ENCODE assay signal across 9 mouse cellular contexts in genomic region chr7:34647052-34647451, GRCm38 (mm10). TPM values are rescaled to one million over a fixed set of nuclear protein-coding genes. Genes with fewer than 3 reads are reported as not detected.
DNase-seq lines count a peak whose midpoint lies in the region; ATAC-seq lines count a peak whose summit lies in the region.
"Had no signal": no experiment of that assay in that cellular context is flagged by ENCODE, and none has a peak within 500 bp of the region (broad histone marks: within the 10 kb centered on the region; RNA-seq: fewer than 3 reads in every experiment).

No protein-coding gene starts in this region.

- peaks cover 6% of the 10 kb centered on the region for H3K4me1 ChIP-seq in forebrain, embryonic 11.5 days (replicated peaks; ENCODE audit: control insufficient read depth, insufficient read depth, low read length)
- H3K4me1 ChIP-seq in forebrain, embryonic 10.5 days = peaks cover 33% of the 10 kb centered on the region
- peaks cover 25% of the 10 kb centered on the region for H3K4me1 ChIP-seq in midbrain, embryonic 14.5 days (ENCODE audit: control insufficient read depth, insufficient read depth, low read length)
- peaks cover 10% of the 10 kb centered on the region for H3K4me1 ChIP-seq in midbrain, embryonic 11.5 days (ENCODE audit: control insufficient read depth, insufficient read depth, low read length)

- H3K9ac ChIP-seq in forebrain, embryonic 11.5 days (ENCODE audit: low read length) = no peak overlapping the region
- no peak overlapping the region for H3K9ac ChIP-seq in midbrain, embryonic 14.5 days (replicated peaks; ENCODE audit: low read length)
- no peak overlapping the region for H3K9ac ChIP-seq in midbrain, embryonic 11.5 days (ENCODE audit: low read length)

- no peak overlapping the region for H3K4me2 ChIP-seq in forebrain, embryonic 11.5 days (ENCODE audit: low read depth, low read length, severe bottlenecking)
- H3K4me2 ChIP-seq in midbrain, embryonic 14.5 days (ENCODE audit: low read length) = no peak overlapping the region
- H3K4me2 ChIP-seq in midbrain, embryonic 11.5 days = no peak overlapping the region

- peaks cover 34% of the 10 kb centered on the region for H3K36me3 ChIP-seq in forebrain, embryonic 11.5 days (ENCODE audit: control insufficient read depth, insufficient read depth, low read length)
- peaks cover 98% of the 10 kb centered on the region for H3K36me3 ChIP-seq in forebrain, embryonic 10.5 days (replicated peaks)
- peaks cover 62% of the 10 kb centered on the region for H3K36me3 ChIP-seq in midbrain, embryonic 14.5 days (ENCODE audit: control insufficient read depth, insufficient read depth, low read length)
- peaks cover 28% of the 10 kb centered on the region for H3K36me3 ChIP-seq in midbrain, embryonic 11.5 days (ENCODE audit: control insufficient read depth, insufficient read depth, low read length)

- no peak overlapping the region for H3K4me3 ChIP-seq in forebrain, embryonic 11.5 days (ENCODE audit: low read depth, low read length)
- H3K4me3 ChIP-seq in forebrain, embryonic 10.5 days = no peak overlapping the region
- no peak overlapping the region for H3K4me3 ChIP-seq in midbrain, embryonic 14.5 days (replicated peaks; ENCODE audit: low read depth, low read length)
- no peak overlapping the region for H3K4me3 ChIP-seq in midbrain, embryonic 11.5 days (ENCODE audit: low read depth, low read length)

- H3K9me3 ChIP-seq in forebrain, embryonic 11.5 days (ENCODE audit: control insufficient read depth, low read length) = no peaks in the 10 kb centered on the region
- H3K9me3 ChIP-seq in forebrain, embryonic 10.5 days = peaks cover 8% of the 10 kb centered on the region; the same call in 1 of the 2 replicates
- H3K9me3 ChIP-seq in midbrain, embryonic 14.5 days (ENCODE audit: control insufficient read depth, low read length) = no peaks in the 10 kb centered on the region
- H3K9me3 ChIP-seq in midbrain, embryonic 11.5 days (ENCODE audit: control insufficient read depth, low read length) = no peaks in the 10 kb centered on the region

- no peak for ATAC-seq in forebrain, embryonic 11.5 days (replicated peaks; ENCODE audit: low FRiP score)
- no peak for ATAC-seq in midbrain, embryonic 14.5 days (ENCODE audit: low FRiP score, low TSS enrichment)
- ATAC-seq in midbrain, embryonic 11.5 days (ENCODE audit: low FRiP score) = no peak

- H3K27me3 ChIP-seq in forebrain, embryonic 11.5 days (ENCODE audit: control insufficient read depth, insufficient read depth, low read length) = no peaks in the 10 kb centered on the region
- H3K27me3 ChIP-seq in forebrain, embryonic 10.5 days (ENCODE audit: poor library complexity, severe bottlenecking) = no peaks in the 10 kb centered on the region
- no peaks in the 10 kb centered on the region for H3K27me3 ChIP-seq in midbrain, embryonic 14.5 days (ENCODE audit: control insufficient read depth, insufficient read depth, low read length)
- H3K27me3 ChIP-seq in midbrain, embryonic 11.5 days (ENCODE audit: control insufficient read depth, insufficient read depth, low read length) = no peaks in the 10 kb centered on the region

- 92% methylated on average over 9 of the region's 9 CpGs for WGBS in forebrain, embryonic 11.5 days
- WGBS in forebrain, embryonic 10.5 days = 91% methylated on average over 9 of the region's 9 CpGs
- 70% methylated on average over 9 of the region's 9 CpGs for WGBS in midbrain, embryonic 14.5 days
- 91% methylated on average over 9 of the region's 9 CpGs for WGBS in midbrain, embryonic 11.5 days

- H3K27ac ChIP-seq in forebrain, embryonic 11.5 days (ENCODE audit: low read depth, low read length) = no peak overlapping the region
- H3K27ac ChIP-seq in forebrain, embryonic 10.5 days = no peak overlapping the region
- H3K27ac ChIP-seq in midbrain, embryonic 14.5 days (replicated peaks; ENCODE audit: low read depth, low read length) = no peak overlapping the region
- no peak overlapping the region for H3K27ac ChIP-seq in midbrain, embryonic 11.5 days (ENCODE audit: low read depth, low read length)
- H3K27ac ChIP-seq: macrophage had no signal

- DNase-seq in forebrain, embryonic 11.5 days (ENCODE audit: low spot score) = peak; percentile 47
- no peak for DNase-seq in forebrain, embryonic 10.5 days (ENCODE audit: extremely low spot score, low spot score)
- peak; percentile 56 for DNase-seq in midbrain, embryonic 14.5 days
- no peak for DNase-seq in midbrain, embryonic 11.5 days (ENCODE audit: low spot score, missing footprints)
- DNase-seq in gastrocnemius, adult 8-10 months (ENCODE audit: low spot score in 2 of 2) = peak; percentile 47 to 64
- peak; percentile 70 for DNase-seq in lung, postnatal 14 days
- no peak for DNase-seq in neural tube, embryonic 10.5 days (ENCODE audit: extremely low spot score, low spot score)
- no peak for DNase-seq in T-cell, adult 2 months (ENCODE audit: low spot score)

RNA-seq across cellular contexts. Expression of gene Kctd15, which starts 9.5 kb away (rescaled TPM):
- 22.4 and 24.3 TPM in 2 replicates for polyA plus RNA-seq in forebrain, embryonic 11.5 days (2014; fragmentation: Nextera tagmentation; extraction: Ambion mirVana)
- 57.1 and 61.0 TPM in 2 replicates for polyA plus RNA-seq in forebrain, embryonic 10.5 days (2016; fragmentation: Nextera tagmentation; extraction: Ambion mirVana)
- 17.5 and 29.1 TPM in 2 replicates for polyA plus RNA-seq in midbrain, embryonic 14.5 days (2014; fragmentation: Nextera tagmentation; extraction: Ambion mirVana)
- 13.6 and 15.9 TPM in 2 replicates for polyA plus RNA-seq in midbrain, embryonic 11.5 days (2014; fragmentation: Nextera tagmentation; extraction: Ambion mirVana)
- total RNA-seq in gastrocnemius, adult 8-10 months (2022) = 10 to 100 TPM; 55.6 to 60.8 (median 58.6) TPM
- polyA plus RNA-seq: macrophage had no signal

Comparison
In these comparisons a context has a peak if more than half of its experiments do, and no peak if none do; other contexts are left out.
1. DNase-seq: peak in forebrain, embryonic 11.5 days (single experiment), midbrain, embryonic 14.5 days (single experiment), gastrocnemius, adult 8-10 months (2 of 2) and lung, postnatal 14 days (single experiment); none in forebrain, embryonic 10.5 days (single experiment), midbrain, embryonic 11.5 days (single experiment), neural tube, embryonic 10.5 days (single experiment) and T-cell, adult 2 months (single experiment).